Mouse (Mus musculus) Muller cell, postnatal 12 days (primary cell): ENCODE measurements at regions not wholly inside any gene's neighbourhood (a gene's known extent, or its start where the extent isn't known, plus 50 kb on each side); places are given as distances from the start of the nearest gene placed in this dataset.
A peak's percentile ranks its signal among the peaks of the same experiment; 100 is the strongest.

Source experiments
- DNase-seq: peaks from one replicate; pipeline ENCODE4 v3.0.0-alpha.2; 2015; ENCODE audit errors: inconsistent ontology term

GRCm38 (mm10) chr9:94589672-94590071, 51.8 kb upstream of the 1190002N15Rik start:
- no peak for DNase-seq

- no peak for DNase-seq
These were observed 64.7 kb upstream of the Slc9a9 start for GRCm38 (mm10) chr9:94604993-94605392.

GRCm38 (mm10) chr9:94606422-94606821, 63.3 kb upstream of the Slc9a9 start:
- DNase-seq = peak; percentile 27

- no peak for DNase-seq
These were observed 62.5 kb upstream of the Slc9a9 start for GRCm38 (mm10) chr9:94607011-94607749.

GRCm38 (mm10) chr9:94607750-94608106, 62.0 kb upstream of the Slc9a9 start:
- no peak for DNase-seq

- DNase-seq = no peak
These were observed 59.6 kb upstream of the Slc9a9 start for GRCm38 (mm10) chr9:94610101-94610500.

- peak; percentile 58 for DNase-seq
These were observed 58.9 kb upstream of the Slc9a9 start for GRCm38 (mm10) chr9:94610600-94611337.

GRCm38 (mm10) chr9:94613891-94614671, 55.6 kb upstream of the Slc9a9 start:
- DNase-seq = peak; percentile 50

GRCm38 (mm10) chr9:94615205-94615604, 54.5 kb upstream of the Slc9a9 start:
- no peak for DNase-seq

GRCm38 (mm10) chr9:94618079-94618786, 51.5 kb upstream of the Slc9a9 start:
- DNase-seq = no peak
